Mouse (Mus musculus) hindbrain, postnatal 0 days (tissue): Measurements from ENCODE around the gene 4921504E06Rik. TPM values are rescaled to one million over a fixed set of nuclear protein-coding genes. Genes with fewer than 3 reads are reported as not detected.
A peak's percentile ranks its signal among the peaks of the same experiment; 100 is the strongest.

Experiments
- ATAC-seq: fragments of 200-750 bp; cut with Nextera tagmentation; 2 replicates; pipeline ENCODE4 v1.8.0; 2017; ENCODE audit warnings: mild to moderate bottlenecking, moderate TSS enrichment, moderate library complexity
- DNase-seq: peaks from one replicate; pipeline ENCODE4 v3.0.0-alpha.2; 2015; ENCODE audit warnings: low spot score
- H3K27ac ChIP-seq: fragments of 300-500 bp; sonication (generic); 2 replicates; pipeline ENCODE4 v1.5.1; 2014; ENCODE audit warnings: mild to moderate bottlenecking
- H3K27me3 ChIP-seq: fragments of 300-500 bp; sonication (generic); 2 replicates; pipeline ENCODE4 v1.6.1; 2014; ENCODE audit warnings: low read length, mixed read lengths; ENCODE audit not compliant: insufficient read depth
- H3K36me3 ChIP-seq: fragments of 300-500 bp; sonication (generic); 2 replicates; pipeline ENCODE4 v1.6.1; 2014; ENCODE audit warnings: low read length, mixed read lengths; ENCODE audit not compliant: insufficient read depth
- H3K4me1 ChIP-seq: fragments of 300-500 bp; sonication (generic); 2 replicates; pipeline ENCODE4 v1.6.1; 2014; ENCODE audit warnings: antibody characterized with exemption, low read length, mixed read lengths; ENCODE audit not compliant: insufficient read depth
- H3K4me2 ChIP-seq: fragments of 300-500 bp; sonication (generic); 2 replicates; pipeline ENCODE4 v1.6.1; 2014; ENCODE audit warnings: low read depth, mild to moderate bottlenecking, low read length, moderate library complexity, mixed read lengths
- H3K4me3 ChIP-seq: fragments of 300-500 bp; sonication (generic); 2 replicates; pipeline ENCODE4 v1.5.1; 2014; ENCODE audit warnings: low read length
- H3K9ac ChIP-seq: fragments of 300-500 bp; sonication (generic); replicated peaks from 2 replicates; pipeline ENCODE4 v1.6.1; 2014; ENCODE audit warnings: mild to moderate bottlenecking, low read length, moderate library complexity, mixed read lengths
- H3K9me3 ChIP-seq: fragments of 300-500 bp; sonication (generic); 2 replicates; pipeline ENCODE4 v1.6.1; 2016; ENCODE audit warnings: low read length, mixed read lengths
- CTCF ChIP-seq: IDR thresholded peaks from 2 replicates; pipeline ENCODE4 v1.5.1; 2016; ENCODE audit warnings: antibody characterized with exemption, control low read depth, low read depth
- WGBS: fragments of 180-500 bp; shearing (Covaris S2); extraction: QIAGEN DNeasy Blood & Tissue Kit; methylation state at CpG from one replicate; pipeline ENCODE4 v1.1.7; 2014; 5-methylcytosine and 5-hydroxymethylcytosine counted together
- polyA plus RNA-seq: library from polyadenylated mRNA; unstranded; fragments of >200 nt; fragmentation: Nextera tagmentation; extraction: Ambion mirVana; gene quantifications from 2 replicates; pipeline ENCODE4 v1.2.1, GENCODE M21; 2015
- total RNA-seq: library from RNA; depleted of rRNA; stranded (reverse); fragments of >200 nt; gene quantifications from 2 replicates; pipeline ENCODE4 v1.2.3, GENCODE M21; 2014; rRNA removed

4921504E06Rik gene
- total RNA-seq: not detected in 2 replicates
- 0.28 and 0.30 TPM in 2 replicates for polyA plus RNA-seq

GRCm38 (mm10) chr2:19553821-19554592 lies at the start of gene 4921504E06Rik:
Gene 4921504E06Rik, minus strand, starts transcription at chr2:19553914.
- Histone ChIP-seq H3K9me3 (no peaks in the 10 kb centered on the region), H3K4me1 (peaks cover 11% of the 10 kb centered on the region; the same call in 1 of the 2 replicates), H3K36me3 (no peaks in the 10 kb centered on the region), H3K27ac (peak within 1 kb of the TSS; percentile 84), H3K9ac (peak within 1 kb of the TSS; percentile 39; the same call in 1 of the 2 replicates), H3K4me3 (peak within 1 kb of the TSS; percentile 33), H3K4me2 (peak within 1 kb of the TSS; percentile 64), H3K27me3 (no peaks in the 10 kb centered on the region)
- DNase-seq (peak; percentile 91), ATAC-seq (peak; percentile 92)
- under 1% methylated on average over 27 of the region's 27 CpGs for WGBS
- TF ChIP-seq CTCF: no peak

- no peak overlapping the region for H3K9ac ChIP-seq
- H3K36me3 ChIP-seq: no peaks in the 10 kb centered on the region
- no peaks in the 10 kb centered on the region for H3K27me3 ChIP-seq
- no peak overlapping the region for H3K27ac ChIP-seq
- 90% methylated on average over 3 of the region's 3 CpGs for WGBS
- H3K4me1 ChIP-seq: no peaks in the 10 kb centered on the region
- TF ChIP-seq CTCF: no peak
- H3K4me3 ChIP-seq: no peak overlapping the region
- ATAC-seq (no peak), DNase-seq (no peak)
- no peaks in the 10 kb centered on the region for H3K9me3 ChIP-seq
- no peak overlapping the region for H3K4me2 ChIP-seq
These were observed 47.7 kb upstream of the 4921504E06Rik start for GRCm38 (mm10) chr2:19601386-19601925.

- H3K4me3 ChIP-seq: no peak overlapping the region
- WGBS: 79% methylated on average over 5 of the region's 5 CpGs
- H3K9me3 ChIP-seq: no peaks in the 10 kb centered on the region
- H3K9ac ChIP-seq: no peak overlapping the region
- no peaks in the 10 kb centered on the region for H3K4me1 ChIP-seq
- no peak overlapping the region for H3K4me2 ChIP-seq
- no peaks in the 10 kb centered on the region for H3K27me3 ChIP-seq
- TF ChIP-seq CTCF: no peak
- ATAC-seq (no peak), DNase-seq (no peak)
- no peak overlapping the region for H3K27ac ChIP-seq
- H3K36me3 ChIP-seq: no peaks in the 10 kb centered on the region
These were observed 47.1 kb upstream of the 4921504E06Rik start for GRCm38 (mm10) chr2:19600860-19601259.

GRCm38 (mm10) chr2:19599801-19600200 lies 46.1 kb upstream of the 4921504E06Rik start:
- WGBS: 81% methylated on average over 5 of the region's 5 CpGs
- Histone ChIP-seq H3K4me2 (no peak overlapping the region), H3K4me3 (no peak overlapping the region), H3K27me3 (no peaks in the 10 kb centered on the region), H3K9me3 (no peaks in the 10 kb centered on the region), H3K36me3 (no peaks in the 10 kb centered on the region), H3K9ac (no peak overlapping the region), H3K4me1 (no peaks in the 10 kb centered on the region), H3K27ac (no peak overlapping the region)
- DNase-seq: no peak
- no peak for TF ChIP-seq CTCF
- ATAC-seq: no peak

GRCm38 (mm10) chr2:19596988-19597387 lies 43.3 kb upstream of the 4921504E06Rik start:
- no peak for ATAC-seq
- no peaks in the 10 kb centered on the region for H3K4me1 ChIP-seq

GRCm38 (mm10) chr2:19596426-19596825 lies 42.7 kb upstream of the 4921504E06Rik start:
- Histone ChIP-seq H3K27ac (no peak overlapping the region), H3K27me3 (no peaks in the 10 kb centered on the region), H3K9me3 (no peaks in the 10 kb centered on the region), H3K4me2 (no peak overlapping the region), H3K4me1 (no peaks in the 10 kb centered on the region), H3K4me3 (no peak overlapping the region), H3K36me3 (no peaks in the 10 kb centered on the region), H3K9ac (no peak overlapping the region)
- no peak for ATAC-seq
- WGBS: 60% methylated on average over 2 of the region's 2 CpGs
- no peak for TF ChIP-seq CTCF
- no peak for DNase-seq

More at GRCm38 (mm10) chr2:19596988-19597387, 43.3 kb upstream of the 4921504E06Rik start:
- H3K4me3 ChIP-seq: no peak overlapping the region
- H3K9ac ChIP-seq: no peak overlapping the region
- no peaks in the 10 kb centered on the region for H3K9me3 ChIP-seq
- H3K27ac ChIP-seq: no peak overlapping the region
- no peak overlapping the region for H3K4me2 ChIP-seq
- no peak for DNase-seq
- H3K36me3 ChIP-seq: no peaks in the 10 kb centered on the region
- TF ChIP-seq CTCF: no peak
- H3K27me3 ChIP-seq: no peaks in the 10 kb centered on the region

GRCm38 (mm10) chr2:19594856-19595255 lies 41.1 kb upstream of the 4921504E06Rik start:
- 83% methylated on average over 7 of the region's 7 CpGs for WGBS

More at GRCm38 (mm10) chr2:19594856-19595255, 41.1 kb upstream of the 4921504E06Rik start:
- Histone ChIP-seq H3K27me3 (no peaks in the 10 kb centered on the region), H3K9ac (no peak overlapping the region), H3K27ac (no peak overlapping the region), H3K36me3 (no peaks in the 10 kb centered on the region), H3K4me2 (no peak overlapping the region), H3K4me3 (no peak overlapping the region), H3K4me1 (no peaks in the 10 kb centered on the region), H3K9me3 (no peaks in the 10 kb centered on the region)
- DNase-seq (no peak), ATAC-seq (no peak)
- no peak for TF ChIP-seq CTCF
